Mouse (Mus musculus): ENCODE measurements around the gene Shf. TPM values are rescaled to one million over a fixed set of nuclear protein-coding genes. Genes with fewer than 3 reads are reported as not detected.
A peak's percentile ranks its signal among the peaks of the same experiment; 100 is the strongest.

The Shf gene
- polyA plus RNA-seq, 1 experiment from 2014 or later: 12.0 TPM

GRCm38 (mm10) chr2:122377751-122378246, 8.8 kb upstream of the Shf start:
- Histone ChIP-seq H3K27me3 (replicated peaks) (no peaks in the 10 kb centered on the region), H3K9me3 (no peaks in the 10 kb centered on the region), H3K36me3 (replicated peaks) (no peaks in the 10 kb centered on the region), H3K4me1 (peaks cover 13% of the 10 kb centered on the region), H3K4me3 (peak overlapping the region; percentile 51), H3K4me2 (peak overlapping the region; percentile 45), H3K9ac (peak overlapping the region; percentile 57), H3K27ac (peak overlapping the region; percentile 90)
- peak; percentile 87 for ATAC-seq (replicated peaks)
- WGBS: under 1% methylated on average over 26 of the region's 26 CpGs

GRCm38 (mm10) chr2:122377215-122377674, 8.3 kb upstream of the Shf start:
- peak; percentile 91 for ATAC-seq (replicated peaks)
- no peaks in the 10 kb centered on the region for H3K9me3 ChIP-seq
- peak overlapping the region; percentile 57 for H3K9ac ChIP-seq
- H3K4me3 ChIP-seq: peak overlapping the region; percentile 51
- no peaks in the 10 kb centered on the region for H3K36me3 ChIP-seq (replicated peaks)
- H3K27ac ChIP-seq: peak overlapping the region; percentile 90
- under 1% methylated on average over 28 of the region's 28 CpGs for WGBS
- peaks cover 13% of the 10 kb centered on the region for H3K4me1 ChIP-seq
- no peaks in the 10 kb centered on the region for H3K27me3 ChIP-seq (replicated peaks)
- H3K4me2 ChIP-seq: peak overlapping the region; percentile 45

GRCm38 (mm10) chr2:122376041-122376561, 7.1 kb upstream of the Shf start:
- ATAC-seq (replicated peaks): peak; percentile 0; the same call in 1 of the 2 replicates
- Histone ChIP-seq H3K27ac (peak overlapping the region; percentile 92), H3K4me2 (peak overlapping the region; percentile 92), H3K4me3 (peak overlapping the region; percentile 73), H3K9ac (peak overlapping the region; percentile 66), H3K4me1 (peaks cover 13% of the 10 kb centered on the region), H3K27me3 (replicated peaks) (no peaks in the 10 kb centered on the region), H3K36me3 (replicated peaks) (no peaks in the 10 kb centered on the region), H3K9me3 (no peaks in the 10 kb centered on the region)
- WGBS: under 1% methylated on average over 22 of the region's 22 CpGs

GRCm38 (mm10) chr2:122375391-122375991, 6.5 kb upstream of the Shf start:
- Histone ChIP-seq H3K27ac (peak overlapping the region; percentile 92), H3K9ac (peak overlapping the region; percentile 66), H3K4me1 (peaks cover 13% of the 10 kb centered on the region), H3K4me3 (peak overlapping the region; percentile 73), H3K4me2 (peak overlapping the region; percentile 92), H3K27me3 (replicated peaks) (no peaks in the 10 kb centered on the region), H3K36me3 (replicated peaks) (no peaks in the 10 kb centered on the region), H3K9me3 (no peaks in the 10 kb centered on the region)
- WGBS: under 1% methylated on average over 32 of the region's 32 CpGs
- ATAC-seq (replicated peaks): peak; percentile 83

GRCm38 (mm10) chr2:122374666-122375331, 5.8 kb upstream of the Shf start:
- Histone ChIP-seq H3K9ac (peak overlapping the region; percentile 53), H3K4me3 (peak overlapping the region; percentile 73), H3K4me2 (peak overlapping the region; percentile 46), H3K27ac (peak overlapping the region; percentile 92), H3K27me3 (replicated peaks) (no peaks in the 10 kb centered on the region), H3K4me1 (peaks cover 13% of the 10 kb centered on the region), H3K36me3 (replicated peaks) (no peaks in the 10 kb centered on the region), H3K9me3 (no peaks in the 10 kb centered on the region)
- WGBS: 13% methylated on average over 23 of the region's 23 CpGs
- no peak for ATAC-seq (replicated peaks)

- Histone ChIP-seq H3K9ac (no peak overlapping the region), H3K36me3 (replicated peaks) (no peaks in the 10 kb centered on the region), H3K27ac (no peak overlapping the region), H3K9me3 (no peaks in the 10 kb centered on the region), H3K4me2 (no peak overlapping the region), H3K27me3 (replicated peaks) (no peaks in the 10 kb centered on the region), H3K4me3 (0 out of 2 replicates have a peak overlapping the region, but pooled peaks have one; percentile 73), H3K4me1 (peaks cover 13% of the 10 kb centered on the region)
- ATAC-seq (replicated peaks): no peak
- WGBS: 77% methylated on average over 5 of the region's 5 CpGs
These were observed 5.0 kb upstream of the Shf start for GRCm38 (mm10) chr2:122374012-122374411.

- Histone ChIP-seq H3K4me2 (no peak overlapping the region), H3K27me3 (replicated peaks) (no peaks in the 10 kb centered on the region), H3K9ac (no peak overlapping the region), H3K4me1 (peaks cover 17% of the 10 kb centered on the region), H3K4me3 (no peak overlapping the region), H3K36me3 (replicated peaks) (no peaks in the 10 kb centered on the region), H3K27ac (no peak overlapping the region), H3K9me3 (no peaks in the 10 kb centered on the region)
- no peak for ATAC-seq (replicated peaks)
- WGBS: 95% methylated on average over 1 of the region's 1 CpGs
These were observed 3.6 kb upstream of the Shf start for GRCm38 (mm10) chr2:122372541-122372940.

- no peak overlapping the region for H3K9ac ChIP-seq
- no peaks in the 10 kb centered on the region for H3K9me3 ChIP-seq
- no peaks in the 10 kb centered on the region for H3K36me3 ChIP-seq (replicated peaks)
- H3K4me1 ChIP-seq: peaks cover 21% of the 10 kb centered on the region
- H3K4me2 ChIP-seq: no peak overlapping the region
- no peaks in the 10 kb centered on the region for H3K27me3 ChIP-seq (replicated peaks)
- 70% methylated on average over 3 of the region's 3 CpGs for WGBS
- ATAC-seq (replicated peaks): no peak
- H3K4me3 ChIP-seq: no peak overlapping the region
- H3K27ac ChIP-seq: no peak overlapping the region
These were observed 3.1 kb upstream of the Shf start for GRCm38 (mm10) chr2:122372067-122372466.

GRCm38 (mm10) chr2:122370101-122370750, 1.3 kb upstream of the Shf start:
- no peaks in the 10 kb centered on the region for H3K9me3 ChIP-seq
- no peak overlapping the region for H3K4me3 ChIP-seq
- WGBS: 29% methylated on average over 10 of the region's 10 CpGs
- no peak for ATAC-seq (replicated peaks)
- H3K27me3 ChIP-seq (replicated peaks): no peaks in the 10 kb centered on the region
- peaks cover 33% of the 10 kb centered on the region for H3K4me1 ChIP-seq
- H3K9ac ChIP-seq: no peak overlapping the region
- H3K36me3 ChIP-seq (replicated peaks): no peaks in the 10 kb centered on the region
- no peak overlapping the region for H3K27ac ChIP-seq
- no peak overlapping the region for H3K4me2 ChIP-seq

GRCm38 (mm10) chr2:122368081-122368971, 636 bp downstream of the Shf start:
- Histone ChIP-seq H3K9me3 (no peaks in the 10 kb centered on the region), H3K27me3 (replicated peaks) (no peaks in the 10 kb centered on the region), H3K4me3 (peak overlapping the region; percentile 91), H3K27ac (peak overlapping the region; percentile 73), H3K36me3 (replicated peaks) (peaks cover 6% of the 10 kb centered on the region; the same call in 1 of the 2 replicates), H3K9ac (peak overlapping the region; percentile 88), H3K4me2 (peak overlapping the region; percentile 68), H3K4me1 (peaks cover 26% of the 10 kb centered on the region)
- peak; percentile 57 for ATAC-seq (replicated peaks)
- 0% methylated on average over 40 of the region's 55 CpGs for WGBS

GRCm38 (mm10) chr2:122367701-122368080, 1.3 kb downstream of the Shf start:
- Histone ChIP-seq H3K27me3 (replicated peaks) (no peaks in the 10 kb centered on the region), H3K4me2 (peak overlapping the region; percentile 68), H3K27ac (peak overlapping the region; percentile 73; the same call in 1 of the 2 replicates), H3K4me1 (peaks cover 28% of the 10 kb centered on the region), H3K36me3 (replicated peaks) (peaks cover 6% of the 10 kb centered on the region; the same call in 1 of the 2 replicates), H3K9ac (peak overlapping the region; percentile 88), H3K4me3 (peak overlapping the region; percentile 91), H3K9me3 (no peaks in the 10 kb centered on the region)
- WGBS: 8% methylated on average over 4 of the region's 4 CpGs
- no peak for ATAC-seq (replicated peaks)
